Mouse (Mus musculus) hindbrain, embryonic 16.5 days (tissue): Measurements from ENCODE around the gene Rbm24. TPM values are rescaled to one million over a fixed set of nuclear protein-coding genes. Genes with fewer than 3 reads are reported as not detected.

Experiments
- ATAC-seq: fragments of 200-750 bp; cut with Nextera tagmentation; 2 replicates; pipeline ENCODE4 v1.8.0; 2017; ENCODE audit warnings: moderate TSS enrichment, moderate library complexity
- H3K27ac ChIP-seq: fragments of 300-500 bp; sonication (generic); 2 replicates; pipeline ENCODE4 v1.5.1; 2014; ENCODE audit warnings: low read depth, mild to moderate bottlenecking, control low read depth, low read length, moderate library complexity
- H3K27me3 ChIP-seq: fragments of 300-500 bp; sonication (generic); replicated peaks from 2 replicates; pipeline ENCODE4 v1.6.1; 2014; ENCODE audit warnings: low read length; ENCODE audit not compliant: control insufficient read depth, insufficient read depth
- H3K36me3 ChIP-seq: fragments of 300-500 bp; sonication (generic); 2 replicates; pipeline ENCODE4 v1.6.1; 2014; ENCODE audit warnings: mild to moderate bottlenecking, low read length, moderate library complexity, mixed read lengths; ENCODE audit not compliant: control insufficient read depth, insufficient read depth
- H3K4me1 ChIP-seq: fragments of 300-500 bp; sonication (generic); 2 replicates; pipeline ENCODE4 v1.6.1; 2014; ENCODE audit warnings: low read depth, low read length; ENCODE audit not compliant: control insufficient read depth, insufficient read depth
- H3K4me2 ChIP-seq: fragments of 300-500 bp; sonication (generic); 2 replicates; pipeline ENCODE4 v1.6.1; 2014; ENCODE audit warnings: mild to moderate bottlenecking, low read length, control low read depth, moderate library complexity
- H3K4me3 ChIP-seq: fragments of 300-500 bp; sonication (generic); 2 replicates; pipeline ENCODE4 v1.5.1; 2014; ENCODE audit warnings: mild to moderate bottlenecking, low read length, control low read depth, moderate library complexity
- H3K9ac ChIP-seq: fragments of 300-500 bp; sonication (generic); 2 replicates; pipeline ENCODE4 v1.6.1; 2014; ENCODE audit warnings: low read depth, mild to moderate bottlenecking, control low read depth, low read length, moderate library complexity
- H3K9me3 ChIP-seq: fragments of 300-500 bp; sonication (generic); 2 replicates; pipeline ENCODE4 v1.6.1; 2014; ENCODE audit warnings: mild to moderate bottlenecking, low read length, moderate library complexity; ENCODE audit not compliant: control insufficient read depth
- WGBS: fragments of 180-500 bp; shearing (Covaris S2); extraction: QIAGEN DNeasy Blood & Tissue Kit; methylation state at CpG from one replicate; pipeline ENCODE4 v1.1.7; 2014; 5-methylcytosine and 5-hydroxymethylcytosine counted together
- polyA plus RNA-seq: library from polyadenylated mRNA; unstranded; fragments of >200 nt; fragmentation: Nextera tagmentation; extraction: Ambion mirVana; gene quantifications from 2 replicates; pipeline ENCODE4 v1.2.1, GENCODE M21; 2015

The Rbm24 gene
- polyA plus RNA-seq, 1 experiment from 2014 or later = 2.8 TPM

DNA sequence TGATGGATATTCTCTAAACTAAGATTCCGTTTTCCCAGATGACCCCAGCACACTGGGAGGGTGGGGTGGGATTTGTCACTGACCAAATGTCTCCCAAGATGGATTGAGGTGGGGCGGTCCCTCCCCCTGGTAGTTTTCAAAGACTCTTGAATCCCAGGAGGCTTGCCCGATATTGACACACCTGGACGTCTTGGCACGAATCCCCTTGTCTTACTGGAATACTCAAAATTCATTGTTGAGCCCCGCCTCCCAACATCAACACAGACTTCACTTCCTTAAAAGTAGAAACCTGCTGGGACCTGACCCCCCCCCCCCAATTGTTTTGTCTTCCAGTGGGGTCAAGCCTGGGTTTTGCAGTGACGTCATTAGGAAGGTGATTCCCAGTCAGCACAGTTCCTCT, 32.4 kb downstream of the Rbm24 start:
- no peak overlapping the region for H3K4me2 ChIP-seq
- no peaks in the 10 kb centered on the region for H3K27me3 ChIP-seq
- H3K9me3 ChIP-seq = no peaks in the 10 kb centered on the region
- no peaks in the 10 kb centered on the region for H3K36me3 ChIP-seq
- H3K4me1 ChIP-seq = no peaks in the 10 kb centered on the region
- no peak for ATAC-seq
- no peak overlapping the region for H3K9ac ChIP-seq
- WGBS = 77% methylated on average over 7 of the region's 7 CpGs
- no peak overlapping the region for H3K27ac ChIP-seq
- H3K4me3 ChIP-seq = no peak overlapping the region

DNA sequence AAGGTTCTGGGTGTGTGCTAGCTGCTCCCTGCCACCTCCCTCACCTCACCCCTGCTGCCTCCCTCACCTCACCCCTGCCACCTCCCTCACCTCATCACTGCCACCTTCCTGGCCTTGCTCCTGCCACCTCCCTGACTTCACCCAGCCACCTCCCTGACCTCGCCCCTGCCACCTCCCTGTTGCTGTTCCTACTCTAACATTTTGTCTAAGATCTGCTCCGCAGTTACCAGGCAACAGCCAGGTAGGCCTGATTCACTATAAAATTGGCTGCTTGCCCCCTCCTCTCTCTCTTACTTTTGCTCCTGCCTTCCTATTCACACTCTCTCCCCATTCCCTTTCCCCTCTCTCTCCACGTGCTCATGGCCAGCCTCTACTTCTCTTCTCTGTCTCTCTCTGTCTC, 33.3 kb downstream of the Rbm24 start:
- no peak for ATAC-seq
- WGBS = 75% methylated on average over 3 of the region's 3 CpGs
- Histone ChIP-seq H3K4me2 (no peak overlapping the region), H3K4me1 (no peaks in the 10 kb centered on the region), H3K9ac (no peak overlapping the region), H3K9me3 (no peaks in the 10 kb centered on the region), H3K27ac (no peak overlapping the region), H3K27me3 (no peaks in the 10 kb centered on the region), H3K36me3 (no peaks in the 10 kb centered on the region), H3K4me3 (no peak overlapping the region)

DNA sequence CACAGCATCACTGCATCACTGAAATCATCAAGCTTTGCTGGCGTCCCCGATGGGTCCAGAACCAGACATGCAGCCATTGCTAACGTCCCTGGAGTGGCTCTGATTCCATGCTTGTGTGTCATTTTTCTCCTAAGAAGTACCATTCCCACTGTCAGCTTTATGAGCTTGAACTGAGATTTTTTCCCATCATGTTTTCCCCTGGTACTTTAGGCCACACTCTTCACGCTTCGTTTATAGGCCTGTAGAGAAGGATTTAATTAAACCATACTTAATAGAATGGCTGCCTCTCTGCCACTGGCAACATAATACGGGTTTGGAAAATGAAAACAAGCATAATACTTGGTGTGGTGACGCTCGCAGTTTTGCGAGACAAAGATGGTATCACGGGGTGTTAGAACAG, 41.3 kb downstream of the Rbm24 start:
- ATAC-seq = peak; percentile 69
- Histone ChIP-seq H3K36me3 (no peaks in the 10 kb centered on the region), H3K4me2 (no peak overlapping the region), H3K27ac (no peak overlapping the region), H3K27me3 (no peaks in the 10 kb centered on the region), H3K4me3 (no peak overlapping the region), H3K9me3 (no peaks in the 10 kb centered on the region), H3K4me1 (no peaks in the 10 kb centered on the region), H3K9ac (no peak overlapping the region)
- WGBS = 48% methylated on average over 10 of the region's 10 CpGs

DNA sequence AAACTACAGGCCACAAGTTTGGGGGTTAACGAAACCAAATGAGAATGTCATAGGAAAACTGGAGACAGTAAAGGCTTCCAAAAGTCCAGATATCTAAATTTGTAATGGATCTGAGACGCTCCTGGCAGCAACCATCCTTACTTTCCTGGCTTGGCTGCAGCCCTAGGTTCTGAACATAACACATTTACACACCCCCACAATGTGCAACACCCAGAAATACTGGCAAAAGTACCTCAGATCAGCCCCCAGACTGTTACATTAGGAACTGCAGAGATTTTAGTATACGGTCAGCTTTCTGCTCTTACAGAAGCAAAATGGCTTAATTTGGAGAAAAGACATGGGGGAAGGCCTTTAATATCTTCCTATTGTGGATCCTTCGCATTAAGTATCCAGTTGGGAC, 44.0 kb downstream of the Rbm24 start:
- no peak for ATAC-seq
- Histone ChIP-seq H3K9ac (no peak overlapping the region), H3K27me3 (no peaks in the 10 kb centered on the region), H3K27ac (no peak overlapping the region), H3K4me1 (no peaks in the 10 kb centered on the region), H3K4me2 (no peak overlapping the region), H3K9me3 (no peaks in the 10 kb centered on the region), H3K4me3 (no peak overlapping the region), H3K36me3 (no peaks in the 10 kb centered on the region)
- WGBS = 93% methylated on average over 4 of the region's 4 CpGs

DNA sequence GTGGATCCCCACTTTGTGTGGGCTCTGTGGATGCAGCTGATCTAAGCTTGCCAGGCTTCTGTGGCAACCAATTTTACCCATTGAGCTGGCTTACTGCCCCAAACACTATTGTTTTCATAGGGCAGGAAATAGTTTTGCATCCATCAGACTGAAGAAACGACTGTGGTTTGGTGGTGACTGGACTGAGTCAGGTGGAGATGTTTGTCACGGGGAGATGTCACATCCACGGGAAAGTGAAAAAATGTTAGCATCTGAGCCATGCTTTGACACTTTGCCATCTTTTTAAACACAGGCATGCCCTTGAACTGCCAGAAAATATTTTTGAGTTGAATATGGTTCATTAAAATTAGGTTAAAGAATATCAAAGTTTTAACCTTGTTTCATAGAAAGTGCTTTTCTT, 45.5 kb downstream of the Rbm24 start:
- no peaks in the 10 kb centered on the region for H3K36me3 ChIP-seq
- H3K4me3 ChIP-seq = no peak overlapping the region
- no peaks in the 10 kb centered on the region for H3K9me3 ChIP-seq
- no peaks in the 10 kb centered on the region for H3K27me3 ChIP-seq
- no peaks in the 10 kb centered on the region for H3K4me1 ChIP-seq
- WGBS = 68% methylated on average over 3 of the region's 3 CpGs
- ATAC-seq = no peak
- H3K27ac ChIP-seq = no peak overlapping the region
- no peak overlapping the region for H3K9ac ChIP-seq
- no peak overlapping the region for H3K4me2 ChIP-seq

GRCm38 (mm10) chr13:46468251-46468650, 50.0 kb downstream of the Rbm24 start:
- no peaks in the 10 kb centered on the region for H3K4me1 ChIP-seq
- no peak overlapping the region for H3K9ac ChIP-seq
- H3K27ac ChIP-seq = no peak overlapping the region
- H3K4me3 ChIP-seq = no peak overlapping the region
- 53% methylated on average over 8 of the region's 8 CpGs for WGBS
- no peaks in the 10 kb centered on the region for H3K27me3 ChIP-seq
- no peak overlapping the region for H3K4me2 ChIP-seq
- no peak for ATAC-seq
- H3K36me3 ChIP-seq = no peaks in the 10 kb centered on the region
- H3K9me3 ChIP-seq = no peaks in the 10 kb centered on the region

GRCm38 (mm10) chr13:46469536-46469935, 51.3 kb downstream of the Rbm24 start:
- H3K9me3 ChIP-seq = no peaks in the 10 kb centered on the region
- WGBS = 98% methylated on average over 2 of the region's 2 CpGs
- no peaks in the 10 kb centered on the region for H3K36me3 ChIP-seq
- H3K27me3 ChIP-seq = no peaks in the 10 kb centered on the region
- ATAC-seq = no peak
- H3K4me1 ChIP-seq = no peaks in the 10 kb centered on the region
- no peak overlapping the region for H3K9ac ChIP-seq
- H3K4me3 ChIP-seq = no peak overlapping the region
- no peak overlapping the region for H3K4me2 ChIP-seq
- no peak overlapping the region for H3K27ac ChIP-seq

Other genes starting within 250 kb of the Rbm24 start
- gene Stmnd1, start 144.7 kb upstream of the Rbm24 start, polyA plus RNA-seq = 0.11 and 0.23 TPM in 2 replicates
- 11.2 and 12.9 TPM in 2 replicates for gene Cap2, start 83.4 kb downstream of the Rbm24 start, polyA plus RNA-seq